Mouse (Mus musculus): ENCODE data around the gene Cfap97d1. TPM values are rescaled to one million over a fixed set of nuclear protein-coding genes. Genes with fewer than 3 reads are reported as not detected.

Cfap97d1 gene
- total and polyA plus RNA-seq, 3 experiments = not detected

GRCm38 (mm10) chr11:102004251-102004650 is 20.2 kb downstream of the Cfap97d1 start:
- Histone ChIP-seq H3K79me2 (ENCODE audit: control insufficient read depth, insufficient read depth, low read length, poor library complexity) (no peaks in the 10 kb centered on the region), H3K4me1 (ENCODE audit: control insufficient read depth in 1 of 2, insufficient read depth in 2 of 2, low read length in 2 of 2) (no peaks in the 10 kb centered on the region), H3K27ac (ENCODE audit: control insufficient read depth, low read depth, low read length) (no peak overlapping the region), H3K27me3 (ENCODE audit: control insufficient read depth in 1 of 2, insufficient read depth in 2 of 2, low read length in 2 of 2) (no peaks in the 10 kb centered on the region), H3K4me3 (ENCODE audit: control insufficient read depth in 1 of 2, insufficient read depth in 1 of 2, low read depth in 2 of 2, low read length in 2 of 2) (no peak overlapping the region), H3K9me3 (replicated peaks; ENCODE audit: insufficient read depth, low read length) (no peaks in the 10 kb centered on the region), H3K9ac (ENCODE audit: control insufficient read depth, low read depth, low read length, poor library complexity, severe bottlenecking) (no peak overlapping the region), H3K36me3 (ENCODE audit: control insufficient read depth in 1 of 2, insufficient read depth in 2 of 2, low read length in 2 of 2) (no peaks in the 10 kb centered on the region)
- peak; percentile 52 for DNase-seq (ENCODE audit: low read depth, low spot score)
- TF ChIP-seq CTCF (IDR thresholded peaks at IDR 0.05 in 2 of 3, conservative IDR thresholded peaks at IDR 0.05 in 1 of 3; ENCODE audit: control insufficient read depth in 1 of 3, insufficient read depth in 1 of 3, low read depth in 2 of 3, low read length in 3 of 3, poor library complexity in 1 of 3, severe bottlenecking in 1 of 3) = peak; percentile 70 to 74 (median 72)
- TF ChIP-seq E2F4 (IDR thresholded peaks at IDR 0.05; ENCODE audit: borderline replicate concordance, low read depth, low read length) = no peak
- TF ChIP-seq HCFC1 (IDR thresholded peaks at IDR 0.05; ENCODE audit: low read depth, low read length) = no peak
- TF ChIP-seq MAFK (IDR thresholded peaks at IDR 0.05; ENCODE audit: borderline replicate concordance, low read depth, low read length) = no peak
- peak; percentile 40 for TF ChIP-seq RAD21 (IDR thresholded peaks at IDR 0.05; ENCODE audit: low read depth, low read length)
- no peak for TF ChIP-seq JUND (IDR thresholded peaks at IDR 0.05; ENCODE audit: low read depth, low read length)
- no peak for TF ChIP-seq MAX (IDR thresholded peaks at IDR 0.05; ENCODE audit: low read length)
- TF ChIP-seq TCF12 (IDR thresholded peaks at IDR 0.05; ENCODE audit: low read depth, low read length) = no peak
- TF ChIP-seq USF1 (IDR thresholded peaks at IDR 0.05; ENCODE audit: low read depth, low read length) = no peak
- no peak for TF ChIP-seq NELFE (IDR thresholded peaks at IDR 0.05; ENCODE audit: low read depth, low read length)
- no peak for TF ChIP-seq POLR2AphosphoS5 (IDR thresholded peaks at IDR 0.05; ENCODE audit: borderline replicate concordance, low read depth, low read length)
- no peak for TF ChIP-seq KAT2A (conservative IDR thresholded peaks at IDR 0.05; ENCODE audit: low read depth, low read length)
- TF ChIP-seq POLR2AphosphoS2 (IDR thresholded peaks at IDR 0.05; ENCODE audit: low read length) = no peak
- no peak for TF ChIP-seq SIN3A (IDR thresholded peaks at IDR 0.05; ENCODE audit: low read length)
- no peak for TF ChIP-seq ELF1 (IDR thresholded peaks at IDR 0.05; ENCODE audit: low read depth, low read length)
- no peak for TF ChIP-seq MAZ (IDR thresholded peaks at IDR 0.05; ENCODE audit: low read depth, low read length)
- no peak for TF ChIP-seq BHLHE40 (IDR thresholded peaks at IDR 0.05; ENCODE audit: borderline replicate concordance, low read depth, low read length)
- TF ChIP-seq TAL1 (IDR thresholded peaks at IDR 0.05; ENCODE audit: low read length) = no peak
- TF ChIP-seq MXI1 (IDR thresholded peaks at IDR 0.05; ENCODE audit: low read depth, low read length) = no peak
- no peak for TF ChIP-seq TBP (IDR thresholded peaks at IDR 0.05; ENCODE audit: low read depth, low read length)
- TF ChIP-seq ETS1 (IDR thresholded peaks at IDR 0.05; ENCODE audit: low read depth, low read length) = no peak
- TF ChIP-seq MYC (IDR thresholded peaks at IDR 0.05; ENCODE audit: low read depth, low read length) = no peak
- no peak for TF ChIP-seq MEF2A (IDR thresholded peaks at IDR 0.05; ENCODE audit: extremely low read depth, insufficient replicate concordance, low read depth, low read length, poor library complexity, severe bottlenecking)
- 0 out of 2 replicates have a peak, but pooled peaks have one; percentile 5 for TF ChIP-seq ZC3H11A (IDR thresholded peaks at IDR 0.05; ENCODE audit: low read depth, low read length)
- no peak for TF ChIP-seq GATA1 (IDR thresholded peaks at IDR 0.05; ENCODE audit: low read depth, low read length)
- TF ChIP-seq SMC3 (IDR thresholded peaks at IDR 0.05; ENCODE audit: low read depth, low read length) = peak; percentile 42
- TF ChIP-seq MYB (IDR thresholded peaks at IDR 0.05; ENCODE audit: low read depth, low read length) = no peak
- TF ChIP-seq USF2 (IDR thresholded peaks at IDR 0.05; ENCODE audit: borderline replicate concordance in 1 of 2, insufficient read depth in 1 of 2, low read depth in 1 of 2, low read length in 2 of 2) = no peak
- no peak for TF ChIP-seq EP300 (IDR thresholded peaks at IDR 0.05; ENCODE audit: low read depth in 1 of 2, low read length in 2 of 2)
- TF ChIP-seq ZNF384 (IDR thresholded peaks at IDR 0.05; ENCODE audit: low read depth, low read length) = no peak
- TF ChIP-seq CHD2 (IDR thresholded peaks at IDR 0.05; ENCODE audit: low read length) = no peak
- no peak for TF ChIP-seq ZMIZ1 (IDR thresholded peaks at IDR 0.05; ENCODE audit: low read depth, low read length)
- no peak for TF ChIP-seq CHD1 (IDR thresholded peaks at IDR 0.05; ENCODE audit: low read depth, low read length)
- no peak for TF ChIP-seq ZKSCAN1 (IDR thresholded peaks at IDR 0.05; ENCODE audit: low read depth, low read length)
